Mouse (Mus musculus): Measurements from ENCODE around the gene Ccdc78.

Gene Ccdc78

DNA sequence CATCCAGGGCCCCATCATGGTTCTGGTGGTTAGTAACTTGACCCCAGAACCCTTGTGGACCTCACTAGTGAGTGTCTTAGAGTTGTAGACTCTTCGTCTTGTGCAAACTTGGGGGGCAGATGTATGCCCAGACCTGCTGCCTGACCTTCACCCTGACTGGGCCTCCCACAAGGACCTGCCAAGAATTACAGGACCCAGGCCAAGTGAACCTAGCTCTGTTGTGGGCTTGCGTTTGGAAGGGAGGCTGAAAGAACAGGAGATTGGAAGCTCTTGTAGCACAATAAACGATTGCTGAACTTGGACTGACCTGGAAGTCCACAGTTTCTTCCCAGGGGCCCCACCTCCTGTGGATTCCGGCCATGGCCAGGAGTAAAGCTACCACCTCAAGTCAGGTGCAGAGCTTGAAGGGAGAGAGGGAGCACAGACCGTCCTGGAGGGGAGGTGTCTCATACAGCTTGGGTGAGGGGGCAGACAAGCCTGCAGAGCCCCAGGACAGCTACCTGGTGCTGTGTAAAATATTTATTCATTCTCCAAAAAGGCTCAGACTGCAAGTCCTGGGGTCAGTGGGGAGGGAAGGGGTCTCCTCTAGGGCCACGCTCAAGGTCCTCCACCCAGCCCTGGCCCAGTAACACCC is 47.7 kb downstream of the Ccdc78 start:
- no peak for DNase-seq (ENCODE audit: low read depth, low spot score)

GRCm38 (mm10) chr17:25834595-25835222 is 48.3 kb downstream of the Ccdc78 start:
- DNase-seq (ENCODE audit: low read depth, low spot score) = no peak

DNA sequence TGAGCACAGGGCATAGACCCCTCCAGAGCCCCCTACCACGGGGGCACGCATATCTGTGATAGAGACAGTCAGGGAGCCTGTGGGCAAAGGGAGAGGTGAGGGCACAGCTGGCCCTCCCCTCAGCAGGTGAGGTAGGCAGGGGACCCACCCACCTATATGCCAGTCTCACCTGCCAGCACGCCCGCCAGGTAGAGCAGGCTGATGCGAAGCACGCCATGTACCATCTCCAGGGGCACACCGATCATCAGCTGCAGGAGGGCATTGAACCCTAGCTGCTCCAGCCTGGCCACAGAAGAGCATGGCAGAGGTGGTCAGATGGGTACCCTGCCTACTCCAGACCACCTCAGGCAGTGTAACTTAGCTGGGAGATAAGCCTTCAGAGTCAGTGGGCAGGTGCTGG is 48.9 kb downstream of the Ccdc78 start:
- DNase-seq (ENCODE audit: low read depth, low spot score) = no peak

DNA sequence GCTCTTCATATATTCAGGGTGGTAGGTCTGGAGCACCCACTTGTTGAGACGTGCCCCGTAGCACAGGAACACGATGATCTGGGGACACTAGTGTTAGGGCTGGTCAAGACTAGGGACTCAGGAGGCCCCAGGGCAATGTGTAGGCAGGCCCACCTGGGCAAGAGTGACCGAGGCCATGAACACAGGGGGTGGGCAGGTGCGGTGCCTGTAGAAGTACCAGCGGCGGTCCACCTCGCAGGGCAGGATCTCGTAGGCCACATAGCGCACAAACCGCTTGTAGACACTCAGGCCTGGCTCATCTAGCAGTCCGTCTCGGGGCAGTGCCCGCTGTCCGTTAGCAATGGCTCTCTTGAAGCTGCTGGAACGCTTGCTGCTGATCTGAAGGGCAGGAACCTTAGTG is 49.4 kb downstream of the Ccdc78 start:
- DNase-seq (ENCODE audit: low read depth, low spot score) = no peak

GRCm38 (mm10) chr17:25836397-25837075 is 50.2 kb downstream of the Ccdc78 start:
- DNase-seq (ENCODE audit: low read depth, low spot score) = no peak

DNA sequence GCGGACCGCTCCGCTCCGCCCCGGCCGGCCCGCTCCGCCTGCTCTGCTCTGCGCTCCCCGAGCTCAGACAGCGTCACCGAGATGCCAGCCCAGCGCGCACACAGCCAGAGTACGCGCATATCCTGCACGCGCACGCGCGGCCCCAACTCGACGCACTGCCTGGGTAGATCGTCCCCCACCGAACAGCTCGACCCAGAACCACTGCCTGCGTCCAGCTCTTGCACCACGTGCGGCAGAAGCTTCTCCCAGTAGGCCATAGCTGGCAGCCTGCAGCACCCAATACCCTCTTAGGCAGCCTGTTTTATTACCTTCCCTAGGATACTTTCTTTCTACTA is 50.7 kb downstream of the Ccdc78 start, which contains the start of gene Rhbdl1:
Rhbdl1 (minus strand) TSS at position 220 of the 335 bp plus-strand sequence.
- DNase-seq (ENCODE audit: low read depth, low spot score) = no peak

GRCm38 (mm10) chr17:25837533-25837932 is 51.2 kb downstream of the Ccdc78 start:
- no peak for DNase-seq (ENCODE audit: low read depth, low spot score)

DNA sequence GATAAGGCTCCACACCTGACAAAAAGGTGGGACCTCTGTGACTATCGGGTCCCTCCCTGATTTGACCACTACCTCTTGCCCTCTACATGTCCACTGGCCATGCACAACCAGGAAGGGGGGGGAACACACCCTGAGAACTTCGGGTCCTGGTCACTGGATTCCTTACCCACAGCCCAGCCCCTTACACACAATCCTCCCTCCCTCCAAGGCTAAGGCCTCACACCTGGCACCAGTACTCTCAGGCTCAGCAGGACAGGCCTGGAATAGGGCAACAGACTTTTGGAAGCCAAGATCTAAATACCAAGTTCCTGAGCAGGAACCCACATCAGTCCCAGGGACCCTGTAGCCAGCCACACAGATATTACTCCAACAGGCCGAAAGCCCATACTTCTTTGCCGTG is 52.5 kb downstream of the Ccdc78 start:
- no peak for DNase-seq (ENCODE audit: low read depth, low spot score)

GRCm38 (mm10) chr17:25839455-25840235 is 53.3 kb downstream of the Ccdc78 start:
- no peak for DNase-seq (ENCODE audit: low read depth, low spot score)
